Mouse (Mus musculus) stomach, embryonic 15.5 days (tissue): ENCODE measurements around the gene Map3k19. TPM values are rescaled to one million over a fixed set of nuclear protein-coding genes. Genes with fewer than 3 reads are reported as not detected.
A peak's percentile ranks its signal among the peaks of the same experiment; 100 is the strongest.

Experiments
- ATAC-seq: fragments of 200-750 bp; cut with Nextera tagmentation; 2 replicates; pipeline ENCODE4 v1.8.0; 2017; ENCODE audit warnings: low read depth, moderate number of reproducible peaks, moderate TSS enrichment; ENCODE audit not compliant: insufficient read depth, low FRiP score
- H3K27ac ChIP-seq: fragments of 300-500 bp; sonication (generic); 2 replicates; pipeline ENCODE4 v1.5.1; 2015; ENCODE audit warnings: mild to moderate bottlenecking, inconsistent platforms
- H3K27me3 ChIP-seq: fragments of 300-500 bp; sonication (generic); replicated peaks from 2 replicates; pipeline ENCODE4 v1.6.1; 2015; ENCODE audit warnings: inconsistent platforms
- H3K36me3 ChIP-seq: fragments of 300-500 bp; sonication (generic); 2 replicates; pipeline ENCODE4 v1.6.1; 2015; ENCODE audit warnings: inconsistent platforms
- H3K4me1 ChIP-seq: fragments of 300-500 bp; sonication (generic); 2 replicates; pipeline ENCODE4 v1.6.1; 2015; ENCODE audit warnings: inconsistent platforms
- H3K4me2 ChIP-seq: fragments of 300-500 bp; sonication (generic); 2 replicates; pipeline ENCODE4 v1.6.1; 2015; ENCODE audit warnings: mild to moderate bottlenecking, inconsistent platforms
- H3K4me3 ChIP-seq: fragments of 300-500 bp; sonication (generic); replicated peaks from 2 replicates; pipeline ENCODE4 v1.5.1; 2015; ENCODE audit warnings: inconsistent platforms
- H3K9ac ChIP-seq: fragments of 300-500 bp; sonication (generic); 2 replicates; pipeline ENCODE4 v1.6.1; 2015; ENCODE audit warnings: inconsistent platforms
- H3K9me3 ChIP-seq: fragments of 300-500 bp; sonication (generic); 2 replicates; pipeline ENCODE4 v1.6.1; 2016; ENCODE audit warnings: inconsistent platforms
- WGBS: fragments of 180-500 bp; shearing (Covaris S2); methylation state at CpG from one replicate; pipeline ENCODE4 v1.1.7; 2015; 5-methylcytosine and 5-hydroxymethylcytosine counted together
- polyA plus RNA-seq: library from polyadenylated mRNA; unstranded; fragments of >200 nt; fragmentation: Nextera tagmentation; extraction: Ambion mirVana; gene quantifications from 2 replicates; pipeline ENCODE4 v1.2.1, GENCODE M21; 2015

Gene Map3k19
- not detected in 2 replicates for polyA plus RNA-seq

- Histone ChIP-seq H3K9ac (no peak within 1 kb of the TSS), H3K27me3 (no peaks in the 10 kb centered on the region), H3K36me3 (no peaks in the 10 kb centered on the region), H3K4me3 (no peak within 1 kb of the TSS), H3K9me3 (no peaks in the 10 kb centered on the region), H3K27ac (no peak within 1 kb of the TSS), H3K4me2 (no peak within 1 kb of the TSS), H3K4me1 (no peaks in the 10 kb centered on the region)
- no peak for ATAC-seq
- 76% methylated on average over 14 of the region's 14 CpGs for WGBS
Observed at GRCm38 (mm10) chr1:127854486-127855222, at the start of gene Map3k19. Gene Map3k19 (minus strand): TSS chr1:127855031.

- 79% methylated on average over 1 of the region's 1 CpGs for WGBS
- Histone ChIP-seq H3K4me2 (no peak overlapping the region), H3K27ac (no peak overlapping the region), H3K4me1 (no peaks in the 10 kb centered on the region), H3K9ac (no peak overlapping the region), H3K36me3 (no peaks in the 10 kb centered on the region), H3K9me3 (no peaks in the 10 kb centered on the region), H3K27me3 (no peaks in the 10 kb centered on the region), H3K4me3 (no peak overlapping the region)
- no peak for ATAC-seq
Observed at GRCm38 (mm10) chr1:127899401-127899800, 44.6 kb upstream of the Map3k19 start.

- Histone ChIP-seq H3K4me1 (no peaks in the 10 kb centered on the region), H3K27ac (peak overlapping the region; percentile 79), H3K27me3 (no peaks in the 10 kb centered on the region), H3K4me2 (peak overlapping the region; percentile 63), H3K4me3 (peak overlapping the region; percentile 85), H3K36me3 (no peaks in the 10 kb centered on the region), H3K9ac (peak overlapping the region; percentile 61), H3K9me3 (no peaks in the 10 kb centered on the region)
- WGBS = 12% methylated on average over 8 of the region's 8 CpGs
- ATAC-seq = no peak
Observed at GRCm38 (mm10) chr1:127869276-127869675, 14.4 kb upstream of the Map3k19 start.

GRCm38 (mm10) chr1:127868300-127869261 lies 13.8 kb upstream of the Map3k19 start, which contains the start of gene Rab3gap1:
Gene Rab3gap1 (plus strand): TSS chr1:127868773.
- no peaks in the 10 kb centered on the region for H3K36me3 ChIP-seq
- peak within 1 kb of the TSS; percentile 85 for H3K4me3 ChIP-seq
- H3K4me1 ChIP-seq = no peaks in the 10 kb centered on the region
- H3K4me2 ChIP-seq = peak within 1 kb of the TSS; percentile 63
- H3K9me3 ChIP-seq = no peaks in the 10 kb centered on the region
- ATAC-seq = peak; percentile 99
- 11% methylated on average over 47 of the region's 47 CpGs for WGBS
- H3K27me3 ChIP-seq = no peaks in the 10 kb centered on the region
- peak within 1 kb of the TSS; percentile 79 for H3K27ac ChIP-seq
- H3K9ac ChIP-seq = peak within 1 kb of the TSS; percentile 61

GRCm38 (mm10) chr1:127863806-127864205 lies 9.0 kb upstream of the Map3k19 start:
- no peaks in the 10 kb centered on the region for H3K9me3 ChIP-seq
- no peaks in the 10 kb centered on the region for H3K4me1 ChIP-seq
- no peak overlapping the region for H3K4me2 ChIP-seq
- H3K36me3 ChIP-seq = no peaks in the 10 kb centered on the region
- no peak for ATAC-seq
- no peaks in the 10 kb centered on the region for H3K27me3 ChIP-seq
- 73% methylated on average over 7 of the region's 7 CpGs for WGBS
- no peak overlapping the region for H3K4me3 ChIP-seq
- H3K9ac ChIP-seq = no peak overlapping the region
- no peak overlapping the region for H3K27ac ChIP-seq

GRCm38 (mm10) chr1:127861900-127862299 lies 7.1 kb upstream of the Map3k19 start:
- Histone ChIP-seq H3K27ac (no peak overlapping the region), H3K36me3 (no peaks in the 10 kb centered on the region), H3K4me2 (no peak overlapping the region), H3K4me3 (no peak overlapping the region), H3K9me3 (no peaks in the 10 kb centered on the region), H3K9ac (no peak overlapping the region), H3K4me1 (no peaks in the 10 kb centered on the region), H3K27me3 (no peaks in the 10 kb centered on the region)
- 80% methylated on average over 5 of the region's 5 CpGs for WGBS
- ATAC-seq = no peak

- Histone ChIP-seq H3K9ac (no peak overlapping the region), H3K4me2 (no peak overlapping the region), H3K4me3 (no peak overlapping the region), H3K9me3 (no peaks in the 10 kb centered on the region), H3K27ac (no peak overlapping the region), H3K4me1 (no peaks in the 10 kb centered on the region), H3K36me3 (no peaks in the 10 kb centered on the region), H3K27me3 (no peaks in the 10 kb centered on the region)
- 83% methylated on average over 4 of the region's 4 CpGs for whole genome bisulfite sequencing
- ATAC-seq = no peak
Observed at GRCm38 (mm10) chr1:127860492-127860891, 5.7 kb upstream of the Map3k19 start.

GRCm38 (mm10) chr1:127859799-127860400 lies 5.1 kb upstream of the Map3k19 start:
- no peaks in the 10 kb centered on the region for H3K4me1 ChIP-seq
- no peaks in the 10 kb centered on the region for H3K27me3 ChIP-seq
- no peak for ATAC-seq
- H3K36me3 ChIP-seq = no peaks in the 10 kb centered on the region
- no peak overlapping the region for H3K27ac ChIP-seq
- no peak overlapping the region for H3K4me3 ChIP-seq
- H3K4me2 ChIP-seq = no peak overlapping the region
- no peak overlapping the region for H3K9ac ChIP-seq
- no peaks in the 10 kb centered on the region for H3K9me3 ChIP-seq
- WGBS = 53% methylated on average over 6 of the region's 6 CpGs

GRCm38 (mm10) chr1:127858945-127859648 lies 4.3 kb upstream of the Map3k19 start:
- Histone ChIP-seq H3K4me2 (no peak overlapping the region), H3K27ac (no peak overlapping the region), H3K27me3 (no peaks in the 10 kb centered on the region), H3K4me1 (no peaks in the 10 kb centered on the region), H3K9me3 (no peaks in the 10 kb centered on the region), H3K36me3 (no peaks in the 10 kb centered on the region), H3K4me3 (no peak overlapping the region), H3K9ac (no peak overlapping the region)
- ATAC-seq = no peak
- 78% methylated on average over 9 of the region's 9 CpGs for WGBS

GRCm38 (mm10) chr1:127850075-127850610 lies 4.7 kb downstream of the Map3k19 start:
- WGBS = 66% methylated on average over 7 of the region's 7 CpGs
- ATAC-seq = no peak
- Histone ChIP-seq H3K36me3 (no peaks in the 10 kb centered on the region), H3K4me1 (no peaks in the 10 kb centered on the region), H3K27ac (no peak overlapping the region), H3K4me3 (no peak overlapping the region), H3K4me2 (no peak overlapping the region), H3K9me3 (no peaks in the 10 kb centered on the region), H3K9ac (no peak overlapping the region), H3K27me3 (no peaks in the 10 kb centered on the region)

GRCm38 (mm10) chr1:127845472-127845871 lies 9.4 kb downstream of the Map3k19 start:
- Histone ChIP-seq H3K27ac (no peak overlapping the region), H3K4me3 (no peak overlapping the region), H3K9me3 (no peaks in the 10 kb centered on the region), H3K27me3 (no peaks in the 10 kb centered on the region), H3K36me3 (no peaks in the 10 kb centered on the region), H3K4me1 (no peaks in the 10 kb centered on the region), H3K9ac (no peak overlapping the region), H3K4me2 (no peak overlapping the region)
- ATAC-seq = no peak
- 80% methylated on average over 5 of the region's 5 CpGs for WGBS
